Mouse (Mus musculus): ENCODE measurements around the gene Fcrl1.
"Not testable (repeated sequence)": the region's sequence is repeated elsewhere in the genome, so short reads cannot be mapped to it uniquely, and the experiment has no call there.

Fcrl1 gene

GRCm38 (mm10) chr3:87376195-87377165 is at the start of gene Fcrl1:
TSS of gene Fcrl1 (plus strand) at chr3:87376387.
- DNase-seq = no peak

GRCm38 (mm10) chr3:87337899-87338298 is 38.3 kb upstream of the Fcrl1 start:
- DNase-seq = no peak

- DNase-seq = not testable (repeated sequence)
Measured at GRCm38 (mm10) chr3:87350992-87351391, 25.2 kb upstream of the Fcrl1 start.

GRCm38 (mm10) chr3:87357581-87357980 is 18.6 kb upstream of the Fcrl1 start, which contains the start of gene Cd5l:
TSS of gene Cd5l (plus strand) at chr3:87357881.
- no peak for DNase-seq

GRCm38 (mm10) chr3:87359215-87359614 is 17.0 kb upstream of the Fcrl1 start:
- DNase-seq = no peak

GRCm38 (mm10) chr3:87360466-87360865 is 15.7 kb upstream of the Fcrl1 start:
- DNase-seq = no peak

- no peak for DNase-seq
Measured at GRCm38 (mm10) chr3:87365691-87366090, 10.5 kb upstream of the Fcrl1 start.

GRCm38 (mm10) chr3:87367511-87367910 is 8.7 kb upstream of the Fcrl1 start:
- DNase-seq = no peak

- no peak for DNase-seq
Measured at GRCm38 (mm10) chr3:87369181-87369580, 7.0 kb upstream of the Fcrl1 start.

GRCm38 (mm10) chr3:87377228-87377627 is 1.0 kb downstream of the Fcrl1 start:
- DNase-seq = no peak

- no peak for DNase-seq
Measured at GRCm38 (mm10) chr3:87377719-87378118, 1.5 kb downstream of the Fcrl1 start.

- not testable (repeated sequence) for DNase-seq
Measured at GRCm38 (mm10) chr3:87379641-87380315, 3.6 kb downstream of the Fcrl1 start.

- no peak for DNase-seq
Measured at GRCm38 (mm10) chr3:87381806-87382712, 5.9 kb downstream of the Fcrl1 start.

GRCm38 (mm10) chr3:87383308-87383707 is 7.1 kb downstream of the Fcrl1 start:
- no peak for DNase-seq

GRCm38 (mm10) chr3:87385105-87385504 is 8.9 kb downstream of the Fcrl1 start:
- DNase-seq = no peak

- no peak for DNase-seq
Measured at GRCm38 (mm10) chr3:87390935-87391334, 14.7 kb downstream of the Fcrl1 start.

- no peak for DNase-seq
Measured at GRCm38 (mm10) chr3:87398809-87399208, 22.6 kb downstream of the Fcrl1 start.

GRCm38 (mm10) chr3:87399906-87400305 is 23.7 kb downstream of the Fcrl1 start:
- DNase-seq = no peak

- DNase-seq = no peak
Measured at GRCm38 (mm10) chr3:87401321-87401720, 25.1 kb downstream of the Fcrl1 start.

- DNase-seq = no peak
Measured at GRCm38 (mm10) chr3:87408171-87408570, 32.0 kb downstream of the Fcrl1 start.

GRCm38 (mm10) chr3:87409196-87409935 is 33.2 kb downstream of the Fcrl1 start:
- no peak for DNase-seq

GRCm38 (mm10) chr3:87410605-87411004 is 34.4 kb downstream of the Fcrl1 start:
- DNase-seq = no peak
